Comparison of ENCODE assay signal across 24 mouse cellular contexts in genomic region chr13:63315777-63316176, GRCm38 (mm10).
A peak's percentile ranks its signal among the peaks of the same experiment; 100 is the strongest.
DNase-seq lines count a peak whose midpoint lies in the region; ATAC-seq and TF ChIP-seq lines count a peak whose summit lies in the region.
"Had no signal": no experiment of that assay in that cellular context is flagged by ENCODE, and none has a peak within 500 bp of the region (broad histone marks: within the 10 kb centered on the region; RNA-seq: fewer than 3 reads in every experiment).

No protein-coding gene starts in this region.

- intact Hi-C loops in gastrocnemius, postnatal 14 days (cut with DNase I; ENCODE audit: low total_unique reads): no loop called here

- H3K4me3 ChIP-seq in heart, postnatal 0 days (ENCODE audit: low read depth, low read length): no peak overlapping the region
- H3K4me3 ChIP-seq in layer of hippocampus, adult 2 months: no peak overlapping the region
- no peak overlapping the region for H3K4me3 ChIP-seq in kidney, embryonic 16.5 days (ENCODE audit: low read length)
- H3K4me3 ChIP-seq: embryonic facial prominence, embryonic 13.5 days; forebrain, embryonic 10.5 days; forebrain, embryonic 15.5 days; heart, embryonic 12.5 days; left cerebral cortex, adult 2 months; limb, embryonic 12.5 days; liver, embryonic 15.5 days; neural tube, embryonic 12.5 days had no signal

- H3K9ac ChIP-seq in heart, postnatal 0 days (replicated peaks; ENCODE audit: low read depth, low read length): no peak overlapping the region
- H3K9ac ChIP-seq in kidney, embryonic 16.5 days (replicated peaks; ENCODE audit: low read length): no peak overlapping the region
- H3K9ac ChIP-seq: embryonic facial prominence, embryonic 13.5 days; forebrain, embryonic 15.5 days; heart, embryonic 12.5 days; limb, embryonic 12.5 days; liver, embryonic 15.5 days; lung, embryonic 14.5 days; neural tube, embryonic 12.5 days had no signal

- no peak overlapping the region for H3K4me2 ChIP-seq in heart, postnatal 0 days (ENCODE audit: low read depth, low read length)
- no peak overlapping the region for H3K4me2 ChIP-seq in kidney, embryonic 16.5 days (replicated peaks; ENCODE audit: low read depth, low read length)
- H3K4me2 ChIP-seq: embryonic facial prominence, embryonic 13.5 days; forebrain, embryonic 15.5 days; heart, embryonic 12.5 days; limb, embryonic 12.5 days; liver, embryonic 15.5 days; lung, embryonic 14.5 days; midbrain, embryonic 11.5 days; neural tube, embryonic 12.5 days had no signal

- DNase-seq in heart, postnatal 0 days (ENCODE audit: low spot score): no peak
- DNase-seq in heart, adult 8-10 months (ENCODE audit: low spot score): no peak
- no peak for DNase-seq in layer of hippocampus, adult 2 months (ENCODE audit: low spot score in 2 of 2)
- no peak for DNase-seq in layer of hippocampus, adult 18-20 months (ENCODE audit: low spot score in 2 of 2)
- no peak for DNase-seq in gastrocnemius, postnatal 14 days
- no peak for DNase-seq in adrenal gland, adult (ENCODE audit: inconsistent age in 2 of 2, low spot score in 1 of 2)
- DNase-seq: adrenal gland, postnatal 25 days; cerebellum, adult 11-12 months; cerebellum, adult 9-11 months; heart, postnatal 14 days; lung, embryonic 14.5 days; right cerebral cortex, postnatal 4 days had no signal

- TF ChIP-seq CTCF in heart, postnatal 0 days (IDR thresholded peaks at IDR 0.05; ENCODE audit: low read depth): no peak
- no peak for TF ChIP-seq CTCF in layer of hippocampus, adult 2 months (conservative IDR thresholded peaks at IDR 0.05)

- TF ChIP-seq EP300 in heart, postnatal 0 days (IDR thresholded peaks at IDR 0.05; ENCODE audit: low read depth): no peak

- peaks cover 15% of the 10 kb centered on the region for H3K36me3 ChIP-seq in heart, postnatal 0 days (replicated peaks; ENCODE audit: control insufficient read depth, insufficient read depth, low read length)
- H3K36me3 ChIP-seq in kidney, embryonic 16.5 days (ENCODE audit: insufficient read depth, low read length): no peaks in the 10 kb centered on the region
- H3K36me3 ChIP-seq: forebrain, embryonic 15.5 days had no signal

- no peaks in the 10 kb centered on the region for H3K27me3 ChIP-seq in heart, postnatal 0 days (ENCODE audit: control insufficient read depth, insufficient read depth, low read length)
- H3K27me3 ChIP-seq in kidney, embryonic 16.5 days (ENCODE audit: insufficient read depth, low read length): no peaks in the 10 kb centered on the region
- H3K27me3 ChIP-seq: embryonic facial prominence, embryonic 13.5 days; forebrain, embryonic 15.5 days; heart, embryonic 12.5 days; limb, embryonic 12.5 days; liver, embryonic 15.5 days; neural tube, embryonic 12.5 days had no signal

- H3K4me1 ChIP-seq in heart, postnatal 0 days (ENCODE audit: control insufficient read depth, insufficient read depth): peaks cover 22% of the 10 kb centered on the region
- H3K4me1 ChIP-seq in kidney, embryonic 16.5 days (ENCODE audit: insufficient read depth, low read length): peaks cover 38% of the 10 kb centered on the region

- peak; percentile 63; the same call in 1 of the 2 replicates for ATAC-seq in heart, postnatal 0 days (ENCODE audit: insufficient read depth, low read depth)
- peak; percentile 58 for ATAC-seq in kidney, embryonic 16.5 days (ENCODE audit: low FRiP score, low TSS enrichment)
- ATAC-seq: forebrain, embryonic 15.5 days; hindbrain, embryonic 16.5 days; midbrain, embryonic 16.5 days had no signal

- WGBS in heart, postnatal 0 days: 51% methylated on average over 6 of the region's 6 CpGs
- 45% methylated on average over 6 of the region's 6 CpGs for WGBS in kidney, embryonic 16.5 days

- peak overlapping the region; percentile 23; the same call in 1 of the 2 replicates for H3K27ac ChIP-seq in heart, postnatal 0 days (ENCODE audit: low read depth)
- peak overlapping the region; percentile 41; the same call in 1 of the 2 replicates for H3K27ac ChIP-seq in layer of hippocampus, adult 2 months
- H3K27ac ChIP-seq in kidney, embryonic 16.5 days (ENCODE audit: low read length): peak overlapping the region; percentile 66
- H3K27ac ChIP-seq: embryonic facial prominence, embryonic 13.5 days; forebrain, embryonic 10.5 days; forebrain, embryonic 15.5 days; left cerebral cortex, adult 2 months; limb, embryonic 12.5 days; liver, embryonic 15.5 days; neural tube, embryonic 12.5 days had no signal

- no peaks in the 10 kb centered on the region for H3K9me3 ChIP-seq in heart, postnatal 0 days (replicated peaks; ENCODE audit: control insufficient read depth, low read length)
- H3K9me3 ChIP-seq in kidney, embryonic 16.5 days (ENCODE audit: low read length): no peaks in the 10 kb centered on the region
- H3K9me3 ChIP-seq: embryonic facial prominence, embryonic 13.5 days; forebrain, embryonic 10.5 days; forebrain, embryonic 15.5 days; heart, embryonic 12.5 days; limb, embryonic 12.5 days; liver, embryonic 15.5 days; neural tube, embryonic 12.5 days had no signal
